Mouse (Mus musculus) urinary bladder, postnatal 36 days (tissue): ENCODE data around the gene Ajap1.

ENCODE experiments used
- DNase-seq, 2 experiments: peaks; one replicate each; pipeline ENCODE4 v3.0.0; 2022; ENCODE audit warnings: low spot score in 2 of 2, mixed read lengths in 1 of 2

Ajap1 gene

DNA sequence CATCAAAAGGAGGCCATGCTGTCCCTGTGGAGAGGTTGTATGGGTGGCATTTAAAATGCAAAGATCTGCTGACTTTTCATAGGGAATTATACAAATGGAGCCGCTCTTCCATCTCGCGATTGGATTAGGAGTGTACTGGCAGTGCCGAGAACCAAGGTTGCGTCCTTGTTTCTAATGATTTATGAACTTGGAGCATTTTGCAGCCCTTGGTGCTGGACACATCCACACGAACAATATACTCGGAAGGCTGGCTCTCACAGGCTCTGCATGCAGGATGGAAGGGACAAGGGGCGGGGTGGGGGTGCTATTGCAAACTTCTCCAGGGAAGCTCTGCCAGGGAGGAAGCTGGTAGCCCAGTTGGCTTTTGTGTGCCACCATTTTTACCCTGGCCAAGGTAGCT lies 31.1 kb downstream of the Ajap1 start:
- DNase-seq, result no peak

DNA sequence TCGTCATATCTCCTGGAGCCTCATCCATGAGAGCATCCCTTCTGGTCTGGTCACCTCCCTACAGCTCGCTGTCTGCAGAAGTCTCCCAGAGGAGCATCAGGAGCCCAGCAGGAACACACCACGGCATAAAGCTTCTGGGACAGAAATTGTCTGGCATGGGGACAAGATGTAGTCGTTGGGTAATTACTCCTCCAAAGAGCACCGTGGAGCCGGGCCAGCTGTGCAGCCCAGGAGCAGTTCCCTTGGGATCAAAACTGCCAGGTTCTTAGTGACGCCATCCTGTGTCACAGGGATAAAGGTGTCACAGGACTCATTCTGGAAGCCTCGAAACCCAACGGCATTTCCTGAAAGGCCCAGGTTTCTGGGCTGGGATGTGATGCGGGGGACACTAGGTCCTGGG lies 40.1 kb downstream of the Ajap1 start:
- no peak for DNase-seq

DNA sequence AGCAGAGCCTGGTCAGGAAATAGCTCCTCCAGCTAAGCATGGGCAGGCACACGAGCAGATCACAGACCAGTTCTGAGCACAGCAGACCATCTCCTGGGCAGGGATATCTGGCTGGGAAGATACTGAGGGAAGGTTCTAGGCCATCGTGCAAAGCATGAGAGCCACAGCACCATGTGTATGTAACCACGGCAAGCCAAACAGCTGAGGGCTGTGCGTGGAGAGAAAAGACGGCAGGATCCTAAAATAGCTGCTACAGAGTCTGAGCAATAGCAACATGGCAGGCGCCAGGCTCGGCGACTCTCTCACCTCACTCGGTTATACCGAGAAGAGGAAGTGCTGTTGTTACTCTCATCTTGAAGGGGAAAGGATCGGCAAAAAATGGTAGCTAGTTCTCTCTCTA lies 42.7 kb downstream of the Ajap1 start:
- no peak for DNase-seq

DNA sequence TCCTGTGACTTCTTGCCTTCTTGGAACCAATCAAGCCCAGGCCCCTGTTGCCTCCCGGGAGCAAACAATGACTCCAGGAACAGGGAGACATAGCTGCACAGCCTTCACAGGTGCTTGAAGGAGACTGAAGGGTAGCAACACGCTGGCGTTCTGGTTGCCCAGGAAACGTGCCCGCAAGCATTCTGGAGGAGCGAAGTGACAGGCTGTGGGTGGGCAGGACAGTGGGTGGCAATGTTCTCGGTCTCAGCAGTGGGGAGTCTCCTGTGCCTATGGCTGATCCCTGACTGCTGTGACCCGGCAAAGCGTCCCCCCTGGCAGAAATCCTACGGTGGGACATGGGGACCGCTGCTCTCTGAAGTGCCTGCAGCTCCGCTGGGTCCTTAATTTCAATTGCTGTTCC lies 43.6 kb downstream of the Ajap1 start:
- DNase-seq, result no peak

DNA sequence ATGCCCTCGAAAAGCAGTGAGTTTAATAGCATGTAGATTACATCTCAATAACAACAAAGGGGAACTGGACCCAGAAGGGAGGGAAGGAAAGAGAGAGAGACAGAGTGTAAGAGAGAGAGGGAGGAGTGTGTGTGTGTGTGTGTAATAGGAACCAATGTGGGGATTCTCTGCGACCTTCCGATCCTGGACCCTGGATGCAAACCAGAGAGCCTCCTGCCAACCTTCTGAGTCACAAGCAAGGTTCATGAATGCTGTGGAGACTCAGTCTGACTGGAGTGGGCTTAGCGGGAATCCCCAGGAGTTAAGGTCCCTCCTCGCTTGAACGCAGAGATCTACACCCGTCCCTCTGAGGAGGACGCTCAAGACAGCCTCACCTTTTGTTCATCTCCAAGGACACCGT lies 45.4 kb downstream of the Ajap1 start:
- DNase-seq, result no peak

DNA sequence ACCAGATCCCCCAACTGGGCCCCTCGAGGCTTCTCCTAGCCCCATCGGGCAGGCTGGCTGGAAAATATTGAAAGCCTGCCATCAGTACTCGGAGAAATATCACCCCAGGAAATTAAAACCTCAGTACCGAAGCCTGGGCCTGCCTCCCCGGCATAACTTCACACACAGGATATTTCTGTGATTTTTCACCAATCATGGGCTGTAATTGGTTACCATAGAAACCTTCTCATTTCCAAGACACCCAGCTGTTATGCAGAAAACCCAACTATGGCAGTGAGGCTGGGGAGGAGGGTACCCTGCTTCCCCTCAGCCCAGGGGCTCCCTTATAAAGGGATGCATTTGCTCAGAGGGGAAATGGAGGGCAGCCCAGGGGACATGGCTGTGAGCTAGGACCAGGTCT lies 46.7 kb downstream of the Ajap1 start:
- DNase-seq, result no peak

DNA sequence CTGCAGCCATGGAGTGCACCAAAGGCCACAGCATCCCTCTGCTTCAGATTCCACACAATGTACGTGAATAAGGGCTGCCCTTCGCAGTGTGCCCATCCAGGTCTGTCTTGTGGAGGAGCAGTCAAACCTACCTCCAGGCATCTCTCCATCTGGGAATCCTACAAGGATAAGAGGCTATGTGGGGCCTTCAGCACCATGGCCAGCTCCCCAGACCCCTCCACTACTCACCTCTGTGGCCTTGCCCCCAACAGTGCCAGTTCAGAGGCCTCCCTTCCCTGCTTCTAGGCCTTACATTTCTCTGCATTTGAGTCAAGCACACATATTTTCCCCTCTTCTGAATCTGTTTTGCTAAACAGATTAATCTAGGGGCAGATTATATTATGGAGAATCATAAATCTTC lies 52.6 kb downstream of the Ajap1 start:
- no peak for DNase-seq

DNA sequence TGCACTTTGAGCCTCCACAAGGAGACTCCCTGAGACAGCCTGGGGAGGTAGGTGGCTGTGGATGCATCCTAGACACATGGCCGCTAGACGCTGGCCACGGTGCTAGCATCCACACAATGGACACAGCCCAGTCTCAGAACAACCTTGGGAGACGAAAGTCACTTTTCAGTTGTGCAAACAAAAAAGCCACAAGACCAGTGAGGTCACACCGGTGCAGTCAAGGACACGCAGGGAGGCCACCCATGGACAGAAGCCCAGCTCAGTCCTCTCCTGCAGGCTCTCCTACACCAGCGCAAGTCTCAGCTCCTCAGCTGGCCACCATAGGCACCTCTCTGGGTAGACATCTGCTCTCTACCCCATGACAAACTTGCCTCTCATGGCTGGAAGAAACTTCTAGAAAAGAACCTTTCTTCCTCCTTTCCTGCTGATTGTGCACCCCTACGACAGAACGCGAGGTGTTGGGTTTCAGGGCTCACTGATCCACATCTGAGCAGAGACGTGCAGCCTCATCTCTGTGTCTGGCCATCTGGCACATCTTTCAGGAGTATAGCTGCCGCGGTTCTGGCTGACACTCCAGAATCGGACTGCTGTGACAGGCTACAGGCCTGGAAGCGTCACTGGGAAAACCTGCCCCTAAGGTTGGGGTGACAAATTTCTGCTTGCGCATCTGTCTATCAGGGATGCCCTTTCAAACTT lies 56.5 kb downstream of the Ajap1 start:
- DNase-seq, result no peak

DNA sequence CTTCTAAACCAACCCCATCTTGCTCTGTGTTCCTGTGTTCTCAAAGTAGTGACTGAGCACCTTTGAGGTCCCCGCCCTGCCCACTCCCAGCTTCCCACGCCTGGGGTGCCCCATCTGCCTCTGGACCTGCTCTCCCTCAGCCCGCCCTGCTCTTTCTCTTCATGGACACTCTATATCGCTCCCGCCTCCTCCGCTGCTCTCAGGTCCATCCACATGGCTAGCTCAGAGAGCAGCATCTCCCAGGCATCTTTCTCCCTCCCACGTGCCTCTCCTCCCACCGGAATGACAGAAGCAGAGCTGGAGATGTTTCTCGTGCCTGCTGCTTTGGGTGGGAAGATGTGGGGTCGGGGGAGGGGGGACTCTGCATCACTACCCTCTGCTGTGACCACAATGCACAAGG lies 58.3 kb downstream of the Ajap1 start:
- DNase-seq, result no peak

DNA sequence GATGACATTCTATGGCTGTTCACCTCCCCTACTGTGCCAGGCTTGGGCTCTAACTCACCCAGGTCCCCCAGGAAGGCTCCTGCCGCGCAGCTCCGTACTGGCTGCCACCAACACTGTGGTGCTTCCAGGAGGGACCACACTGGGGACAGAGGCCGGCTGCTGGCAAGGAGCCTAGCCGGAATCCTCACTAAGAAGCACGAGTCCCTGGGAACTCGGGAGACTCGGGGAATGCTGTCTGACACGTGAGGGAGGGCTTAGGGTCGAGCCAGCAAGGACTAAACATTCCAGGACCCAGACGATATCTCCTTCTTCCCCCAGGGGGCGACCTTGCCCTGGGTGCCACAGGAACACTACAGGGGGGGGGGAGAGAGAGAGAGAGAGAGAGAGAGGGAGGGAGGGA lies 64.7 kb downstream of the Ajap1 start:
- DNase-seq, result no peak

DNA sequence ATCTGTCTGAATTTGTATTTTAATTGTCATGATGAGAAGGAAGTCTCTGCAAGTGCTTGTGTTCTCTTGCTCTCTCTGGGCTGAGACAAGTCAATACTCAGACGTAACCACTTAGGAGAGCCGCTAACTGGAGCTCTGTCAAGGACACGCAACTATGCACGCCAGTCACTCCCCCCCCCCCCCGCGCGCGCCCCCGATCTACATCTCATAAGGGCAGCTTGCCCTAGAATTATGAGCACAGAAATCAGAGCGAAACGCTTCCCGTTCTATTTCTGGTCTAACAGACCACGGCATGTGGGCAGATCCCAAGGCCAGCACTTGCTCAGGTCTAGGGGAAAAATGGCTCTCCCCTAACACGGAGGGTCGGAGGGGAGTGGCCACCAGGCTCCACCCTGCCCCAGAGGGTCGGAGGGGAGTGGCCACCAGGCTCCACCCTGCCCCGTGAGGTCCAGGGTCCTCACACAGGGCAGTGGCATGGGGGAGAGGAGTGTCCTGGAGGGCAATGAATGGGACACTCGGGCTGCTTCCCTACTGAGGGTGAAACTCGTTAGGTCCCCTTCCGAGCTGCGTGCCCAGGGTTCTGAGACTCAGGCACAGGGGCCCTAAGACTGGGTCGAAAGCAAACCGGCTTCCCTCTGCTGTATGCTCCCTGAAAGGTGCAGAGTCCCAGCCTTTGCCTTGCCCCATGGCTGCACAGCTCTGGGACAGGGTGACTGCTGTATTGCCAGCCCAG lies 65.3 kb downstream of the Ajap1 start:
- DNase-seq, result no peak

DNA sequence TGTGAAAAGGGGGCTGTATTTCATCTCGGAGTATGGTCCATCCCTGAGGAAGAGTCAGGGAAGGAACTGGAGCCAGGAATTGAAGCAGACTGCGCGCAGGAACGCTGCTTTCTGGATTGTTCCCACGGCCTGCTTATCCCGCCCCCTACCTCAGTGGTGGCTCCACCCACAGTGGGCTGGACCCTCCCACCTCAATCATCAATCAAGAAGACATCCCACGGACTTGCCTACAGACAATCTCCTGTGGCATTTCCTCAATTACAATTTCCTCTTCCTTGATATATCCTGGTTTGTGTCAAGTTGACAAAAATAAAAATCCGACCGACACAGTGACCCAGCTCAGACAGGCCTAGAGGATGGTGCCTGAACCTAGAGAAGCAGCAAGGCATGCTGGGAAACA lies 66.5 kb downstream of the Ajap1 start:
- no peak for DNase-seq

DNA sequence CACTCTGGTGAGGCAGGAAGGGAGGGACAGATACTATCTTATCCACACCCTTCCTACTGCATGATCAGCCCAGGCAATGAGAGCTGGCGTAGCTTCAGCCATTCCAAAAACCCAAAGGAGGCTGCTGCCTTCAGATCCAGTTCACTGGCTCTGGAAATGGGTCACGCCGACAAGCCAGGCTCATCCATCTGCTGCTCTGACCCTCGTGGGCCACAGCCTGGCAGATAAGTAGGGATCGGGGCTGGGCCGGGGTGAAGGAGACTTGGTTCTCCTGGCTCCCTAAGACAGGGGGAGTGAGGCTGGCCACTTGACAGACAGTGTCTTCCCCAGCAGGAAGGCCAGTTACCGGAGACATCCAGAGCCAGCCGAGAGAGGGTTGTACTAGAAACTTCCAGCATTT lies 84.2 kb downstream of the Ajap1 start:
- DNase-seq, result no peak

DNA sequence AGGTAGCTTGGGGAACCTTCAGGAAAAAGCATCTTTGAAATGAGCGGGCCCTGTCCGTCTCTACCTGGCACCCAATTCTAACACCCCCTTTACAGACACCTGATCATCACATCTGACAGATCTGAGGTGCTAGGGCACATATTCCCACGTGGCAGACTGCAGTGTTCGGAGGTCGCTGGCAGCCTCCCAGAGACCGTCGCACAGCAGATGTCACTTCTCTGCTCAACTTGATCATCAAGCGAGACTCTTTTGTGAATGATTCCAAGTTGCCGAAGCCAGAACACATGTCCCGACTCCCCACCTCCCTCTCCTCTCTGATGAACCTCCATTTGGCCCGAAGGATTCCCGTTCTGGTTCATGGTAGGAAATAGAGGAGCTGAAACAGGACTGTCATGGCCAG lies 95.1 kb downstream of the Ajap1 start:
- no peak for DNase-seq

DNA sequence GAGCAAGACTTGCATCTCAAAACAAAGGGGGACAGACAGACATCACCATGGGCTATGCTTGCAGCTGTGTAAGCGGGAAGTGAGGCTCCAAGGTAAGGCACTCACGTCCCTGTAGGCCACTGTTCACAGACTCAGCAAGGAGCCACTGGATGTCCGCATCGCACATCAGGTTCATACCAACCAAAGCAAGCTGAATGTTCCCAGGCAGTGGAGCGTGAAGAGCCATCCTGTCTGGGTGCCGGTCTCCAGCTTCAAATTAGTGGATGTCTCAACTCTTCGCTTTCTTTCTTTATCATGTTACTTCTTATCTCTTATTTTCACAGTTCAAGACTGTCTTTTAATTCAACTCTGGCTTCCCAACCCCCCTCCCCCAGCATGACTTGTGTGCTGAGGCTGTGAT lies 101.2 kb downstream of the Ajap1 start:
- no peak for DNase-seq

DNA sequence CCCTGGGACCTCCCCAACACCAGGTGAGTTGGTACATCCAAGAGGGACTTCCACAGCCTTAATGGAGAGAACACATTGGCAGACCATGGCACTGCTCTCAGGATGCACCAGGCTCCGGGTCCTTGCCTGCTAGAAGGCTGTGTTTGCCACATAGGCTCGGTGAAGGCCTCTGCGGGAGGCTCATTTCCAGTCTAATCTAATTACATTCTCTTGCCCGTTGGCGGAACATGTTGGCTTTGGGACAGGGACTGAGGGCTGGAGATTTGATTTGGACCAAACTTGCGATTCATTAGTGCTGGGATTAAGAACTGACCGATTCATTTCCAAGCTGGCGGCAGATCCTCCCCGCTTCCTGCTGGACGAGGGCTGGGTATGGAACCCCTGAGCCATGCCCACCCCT lies 101.7 kb downstream of the Ajap1 start:
- DNase-seq, result no peak

DNA sequence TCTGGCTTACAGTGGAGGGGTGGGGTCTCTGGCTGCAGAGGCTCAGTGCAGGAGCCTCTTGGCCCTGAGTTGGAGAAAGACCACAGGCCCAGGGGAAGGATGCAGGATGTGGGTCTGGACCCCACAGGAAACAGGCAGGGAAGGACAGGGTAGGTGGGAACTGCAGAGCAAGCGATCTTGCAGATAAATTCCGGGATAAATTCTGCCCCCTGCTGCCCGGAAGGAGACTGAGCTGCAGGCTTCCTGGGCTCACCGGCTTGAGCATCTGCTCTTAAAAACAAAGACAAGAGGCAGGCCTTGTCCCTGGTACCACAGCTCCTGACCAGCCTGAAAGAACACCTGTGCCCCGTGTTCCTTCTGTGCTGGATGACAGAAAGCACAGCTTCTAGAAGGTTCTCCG lies 104.6 kb downstream of the Ajap1 start:
- no peak for DNase-seq

DNA sequence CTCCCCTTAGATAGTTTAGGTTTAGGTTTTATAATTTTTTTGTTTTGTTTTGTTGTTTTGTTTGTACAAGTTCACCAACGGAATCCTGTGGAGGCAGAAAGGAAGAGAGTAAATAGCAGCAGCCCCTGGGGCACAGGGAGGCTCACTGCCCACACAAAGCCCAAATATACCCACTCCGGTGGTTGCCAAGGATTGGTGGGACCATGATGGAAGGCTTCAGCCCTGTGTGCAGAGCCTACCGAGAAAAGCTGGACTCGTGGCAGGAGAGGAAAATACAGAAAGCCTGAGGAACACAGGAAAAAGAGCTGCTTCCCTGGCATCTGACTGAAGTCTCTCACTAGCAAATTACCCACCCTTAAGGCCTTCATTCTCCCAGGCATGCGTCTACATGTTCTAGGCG lies 108.4 kb downstream of the Ajap1 start:
- no peak for DNase-seq

DNA sequence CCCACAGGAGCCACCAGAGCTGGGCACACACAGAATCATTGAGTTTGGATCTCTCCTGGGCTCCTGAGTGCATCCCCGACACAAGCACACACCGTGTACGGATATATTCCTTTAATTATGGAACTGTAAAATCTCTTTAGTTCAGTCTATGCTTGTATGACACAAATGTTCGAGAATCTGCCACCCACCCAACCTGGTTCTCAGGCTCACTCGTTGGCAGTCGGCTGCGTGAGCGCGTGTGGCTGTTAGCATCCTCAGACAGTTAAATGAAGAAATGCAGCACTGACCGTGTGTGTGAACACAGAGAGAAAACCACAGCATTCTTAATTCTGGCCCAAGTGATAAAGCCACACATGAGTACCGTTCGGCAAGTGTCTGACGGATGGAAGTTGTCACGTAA lies 109.5 kb downstream of the Ajap1 start:
- no peak for DNase-seq

DNA sequence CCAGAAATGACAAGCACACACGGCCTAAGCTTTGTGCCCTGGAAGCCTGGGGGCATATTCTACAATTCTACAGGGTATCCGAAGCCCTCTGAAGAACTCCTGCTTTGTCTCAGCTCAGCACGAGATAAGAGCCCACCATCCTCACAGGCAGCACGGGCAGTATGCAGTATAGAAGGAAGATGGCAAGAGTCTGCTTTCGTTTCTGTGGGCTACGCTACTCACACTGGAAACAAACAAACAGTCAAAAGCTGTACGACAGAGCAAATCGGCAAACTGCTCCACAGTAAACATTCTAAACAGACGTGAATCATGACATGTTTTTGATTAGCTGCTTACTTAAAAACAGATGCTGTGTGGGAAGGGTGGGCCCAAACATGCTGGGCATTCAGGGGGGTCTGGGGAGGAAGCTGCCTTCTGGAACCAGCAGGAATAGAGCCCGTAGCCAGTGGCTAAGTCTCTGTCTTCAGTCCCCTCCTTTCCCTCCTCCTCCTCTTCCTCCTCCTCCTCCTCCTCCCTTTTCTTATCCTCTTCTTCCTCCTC lies 113.9 kb downstream of the Ajap1 start:
- no peak for DNase-seq

DNA sequence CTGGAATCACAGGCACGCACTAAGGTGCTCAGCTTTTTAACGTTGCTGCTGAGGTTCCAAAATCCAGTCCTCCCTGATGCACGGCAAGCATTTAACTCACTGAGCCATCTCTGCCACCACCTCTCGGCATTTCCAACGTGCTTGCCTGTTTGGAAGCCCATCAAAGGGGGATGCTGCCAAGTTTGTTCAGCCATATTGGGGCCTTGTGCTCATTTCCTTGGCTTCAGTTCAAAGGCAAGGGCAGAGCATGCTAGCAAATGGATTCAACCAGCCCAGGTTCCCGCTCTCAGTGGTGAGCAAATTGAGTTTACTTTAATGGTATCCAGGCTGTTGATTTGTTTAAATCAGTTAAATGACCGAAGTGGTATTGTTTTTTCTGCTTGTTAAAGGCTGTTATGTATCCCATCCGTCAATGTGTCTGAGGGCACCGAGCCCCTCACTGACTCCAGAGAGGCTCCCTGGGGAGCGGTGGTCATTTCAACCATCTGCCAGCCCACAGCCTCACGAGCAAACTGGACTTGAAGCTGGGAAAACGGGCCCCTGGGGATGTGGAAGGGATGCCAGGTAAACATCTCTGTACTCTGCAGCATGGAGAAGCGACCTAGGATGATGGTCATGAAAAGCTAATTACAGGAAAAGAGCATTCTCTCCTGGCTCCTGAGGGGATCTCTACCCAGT lies 121.6 kb downstream of the Ajap1 start:
- no peak for DNase-seq

DNA sequence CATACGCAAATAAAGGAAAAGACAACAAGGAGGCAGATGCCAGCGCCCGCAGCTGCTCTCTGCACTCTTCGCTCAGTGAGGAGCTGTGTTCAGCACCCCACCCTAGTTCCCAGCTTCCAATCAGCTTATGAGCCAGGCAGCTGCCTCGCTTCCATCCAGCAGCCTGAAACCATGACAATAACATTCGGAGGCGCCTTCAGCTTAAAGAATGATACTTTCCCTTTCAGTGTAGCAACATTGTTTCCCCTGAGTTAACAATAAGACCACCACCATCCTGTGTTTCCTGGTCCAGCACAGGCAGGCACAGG lies 124.4 kb downstream of the Ajap1 start:
- DNase-seq, result no peak
